Mouse (Mus musculus) kidney, postnatal 0 days (tissue): ENCODE measurements at regions not wholly inside any gene's neighbourhood (a gene's known extent, or its start where the extent isn't known, plus 50 kb on each side); places are given as distances from the start of the nearest gene placed in this dataset.

Experiments
- ATAC-seq: fragments of 200-750 bp; cut with Nextera tagmentation; replicated peaks from 2 replicates; pipeline ENCODE4 v1.8.0; 2017; ENCODE audit warnings: low read depth, moderate number of reproducible peaks, moderate TSS enrichment, moderate library complexity; ENCODE audit not compliant: low FRiP score
- DNase-seq: peaks from one replicate; pipeline ENCODE4 v3.0.0-alpha.2; 2016; ENCODE audit warnings: low spot score
- H3K27ac ChIP-seq: fragments of 300-500 bp; sonication (generic); 2 replicates; pipeline ENCODE4 v1.5.1; 2014; ENCODE audit warnings: mild to moderate bottlenecking
- H3K27me3 ChIP-seq: fragments of 300-500 bp; sonication (generic); 2 replicates; pipeline ENCODE4 v1.6.1; 2014; ENCODE audit warnings: low read length, mixed read lengths; ENCODE audit not compliant: insufficient read depth
- H3K36me3 ChIP-seq: fragments of 300-500 bp; sonication (generic); 2 replicates; pipeline ENCODE4 v1.6.1; 2014; ENCODE audit warnings: low read length, mixed read lengths; ENCODE audit not compliant: insufficient read depth
- H3K4me1 ChIP-seq: fragments of 300-500 bp; sonication (generic); replicated peaks from 2 replicates; pipeline ENCODE4 v1.6.1; 2014; ENCODE audit warnings: antibody characterized with exemption, low read length, mixed read lengths; ENCODE audit not compliant: insufficient read depth
- H3K4me2 ChIP-seq: fragments of 300-500 bp; sonication (generic); 2 replicates; pipeline ENCODE4 v1.6.1; 2014; ENCODE audit warnings: mild to moderate bottlenecking, low read length, moderate library complexity, mixed read lengths
- H3K4me3 ChIP-seq: fragments of 300-500 bp; sonication (generic); replicated peaks from 2 replicates; pipeline ENCODE4 v1.5.1; 2014; ENCODE audit warnings: low read depth, low read length
- H3K9ac ChIP-seq: fragments of 300-500 bp; sonication (generic); 2 replicates; pipeline ENCODE4 v1.6.1; 2014; ENCODE audit warnings: low read depth, low read length
- H3K9me3 ChIP-seq: fragments of 300-500 bp; sonication (generic); replicated peaks from 2 replicates; pipeline ENCODE4 v1.6.1; 2016; ENCODE audit warnings: low read length, inconsistent platforms, mixed read lengths
- CTCF ChIP-seq: IDR thresholded peaks from 2 replicates; pipeline ENCODE4 v1.5.1; 2016; ENCODE audit warnings: antibody characterized with exemption, low read depth, mild to moderate bottlenecking, moderate library complexity
- WGBS: fragments of 180-500 bp; shearing (Covaris S2); extraction: QIAGEN DNeasy Blood & Tissue Kit; methylation state at CpG from one replicate; pipeline ENCODE4 v1.1.7; 2014; 5-methylcytosine and 5-hydroxymethylcytosine counted together

GRCm38 (mm10) chr3:34270154-34270553 is 189.0 kb upstream of the Dnajc19 start:
- 88% methylated on average over 10 of the region's 10 CpGs for WGBS
- Histone ChIP-seq H3K27me3 (no peaks in the 10 kb centered on the region), H3K27ac (no peak overlapping the region), H3K36me3 (no peaks in the 10 kb centered on the region), H3K4me3 (no peak overlapping the region), H3K4me1 (no peaks in the 10 kb centered on the region), H3K9ac (no peak overlapping the region), H3K4me2 (no peak overlapping the region), H3K9me3 (no peaks in the 10 kb centered on the region)
- TF ChIP-seq CTCF, result no peak
- DNase-seq (no peak), ATAC-seq (no peak)

- 30% methylated on average over 12 of the region's 12 CpGs for WGBS
- H3K36me3 ChIP-seq, result no peaks in the 10 kb centered on the region
- ATAC-seq, result no peak
These were observed 185.3 kb upstream of the Dnajc19 start for GRCm38 (mm10) chr3:34266462-34266861.

GRCm38 (mm10) chr3:34264811-34265210 is 183.7 kb upstream of the Dnajc19 start:
- no peaks in the 10 kb centered on the region for H3K4me1 ChIP-seq
- DNase-seq (no peak), ATAC-seq (no peak)
- H3K4me2 ChIP-seq, result no peak overlapping the region
- H3K9me3 ChIP-seq, result no peaks in the 10 kb centered on the region
- WGBS, result 26% methylated on average over 6 of the region's 6 CpGs
- H3K27me3 ChIP-seq, result no peaks in the 10 kb centered on the region
- H3K4me3 ChIP-seq, result no peak overlapping the region
- H3K36me3 ChIP-seq, result no peaks in the 10 kb centered on the region
- no peak overlapping the region for H3K9ac ChIP-seq
- TF ChIP-seq CTCF, result no peak
- H3K27ac ChIP-seq, result no peak overlapping the region

More at GRCm38 (mm10) chr3:34266462-34266861, 185.3 kb upstream of the Dnajc19 start:
- Histone ChIP-seq H3K27ac (no peak overlapping the region), H3K4me2 (no peak overlapping the region), H3K4me3 (no peak overlapping the region), H3K9me3 (no peaks in the 10 kb centered on the region), H3K27me3 (no peaks in the 10 kb centered on the region), H3K9ac (no peak overlapping the region), H3K4me1 (no peaks in the 10 kb centered on the region)
- DNase-seq, result peak; percentile 4
- TF ChIP-seq CTCF, result no peak

GRCm38 (mm10) chr3:34252730-34253337 is 171.7 kb upstream of the Dnajc19 start:
- ATAC-seq (no peak), DNase-seq (no peak)
- H3K4me2 ChIP-seq, result no peak overlapping the region

GRCm38 (mm10) chr3:34242126-34242525 is 161.0 kb upstream of the Dnajc19 start:
- H3K4me3 ChIP-seq, result no peak overlapping the region
- no peak overlapping the region for H3K9ac ChIP-seq
- no peak overlapping the region for H3K4me2 ChIP-seq
- ATAC-seq (no peak), DNase-seq (no peak)
- 95% methylated on average over 3 of the region's 3 CpGs for WGBS
- H3K27ac ChIP-seq, result no peak overlapping the region
- H3K4me1 ChIP-seq, result no peaks in the 10 kb centered on the region
- TF ChIP-seq CTCF, result no peak
- no peaks in the 10 kb centered on the region for H3K36me3 ChIP-seq
- no peaks in the 10 kb centered on the region for H3K27me3 ChIP-seq
- H3K9me3 ChIP-seq, result no peaks in the 10 kb centered on the region

More at GRCm38 (mm10) chr3:34252730-34253337, 171.7 kb upstream of the Dnajc19 start:
- Histone ChIP-seq H3K9me3 (no peaks in the 10 kb centered on the region), H3K36me3 (no peaks in the 10 kb centered on the region), H3K27me3 (no peaks in the 10 kb centered on the region), H3K27ac (no peak overlapping the region), H3K4me1 (no peaks in the 10 kb centered on the region), H3K9ac (no peak overlapping the region), H3K4me3 (no peak overlapping the region)
- TF ChIP-seq CTCF, result no peak
- 72% methylated on average over 12 of the region's 12 CpGs for WGBS

GRCm38 (mm10) chr3:34239978-34240377 is 158.9 kb upstream of the Dnajc19 start:
- H3K9ac ChIP-seq, result no peak overlapping the region
- no peak overlapping the region for H3K4me3 ChIP-seq
- no peaks in the 10 kb centered on the region for H3K27me3 ChIP-seq
- 74% methylated on average over 2 of the region's 2 CpGs for WGBS
- no peaks in the 10 kb centered on the region for H3K4me1 ChIP-seq
- TF ChIP-seq CTCF, result no peak
- H3K4me2 ChIP-seq, result no peak overlapping the region
- no peak overlapping the region for H3K27ac ChIP-seq
- ATAC-seq (no peak), DNase-seq (no peak)
- H3K36me3 ChIP-seq, result no peaks in the 10 kb centered on the region
- no peaks in the 10 kb centered on the region for H3K9me3 ChIP-seq

- Histone ChIP-seq H3K27me3 (no peaks in the 10 kb centered on the region), H3K4me3 (no peak overlapping the region), H3K4me2 (no peak overlapping the region), H3K9me3 (no peaks in the 10 kb centered on the region), H3K4me1 (no peaks in the 10 kb centered on the region), H3K36me3 (no peaks in the 10 kb centered on the region), H3K9ac (no peak overlapping the region), H3K27ac (no peak overlapping the region)
- no peak for TF ChIP-seq CTCF
- DNase-seq (no peak), ATAC-seq (no peak)
- WGBS, result 63% methylated on average over 8 of the region's 8 CpGs
These were observed 153.3 kb upstream of the Dnajc19 start for GRCm38 (mm10) chr3:34234391-34234790.
